Mouse (Mus musculus): ENCODE data around the gene Olfr1415.

GRCm38 (mm10) chr1:92485013-92485412, 10.9 kb downstream of the Olfr1415 start, which contains the start of gene Olfr1416:
- TF ChIP-seq POLR2A (IDR thresholded peaks at IDR 0.05; ENCODE audit: low read depth, low read length) (no peak), CTCF (IDR thresholded peaks at IDR 0.05; ENCODE audit: extremely low read depth, insufficient read depth, insufficient read length, insufficient replicate concordance) (no peak)

Measured in spleen, adult 2 months (tissue).